Mouse (Mus musculus): ENCODE measurements at regions not wholly inside any gene's neighbourhood (a gene's known extent, or its start where the extent isn't known, plus 50 kb on each side); places are given as distances from the start of the nearest gene placed in this dataset.

- no peak for DNase-seq
Observed at GRCm38 (mm10) chr6:16551945-16552673, 346.1 kb downstream of the Tfec start.

- no peak for DNase-seq
Observed at GRCm38 (mm10) chr6:16551131-16551530, 347.1 kb downstream of the Tfec start.

DNA sequence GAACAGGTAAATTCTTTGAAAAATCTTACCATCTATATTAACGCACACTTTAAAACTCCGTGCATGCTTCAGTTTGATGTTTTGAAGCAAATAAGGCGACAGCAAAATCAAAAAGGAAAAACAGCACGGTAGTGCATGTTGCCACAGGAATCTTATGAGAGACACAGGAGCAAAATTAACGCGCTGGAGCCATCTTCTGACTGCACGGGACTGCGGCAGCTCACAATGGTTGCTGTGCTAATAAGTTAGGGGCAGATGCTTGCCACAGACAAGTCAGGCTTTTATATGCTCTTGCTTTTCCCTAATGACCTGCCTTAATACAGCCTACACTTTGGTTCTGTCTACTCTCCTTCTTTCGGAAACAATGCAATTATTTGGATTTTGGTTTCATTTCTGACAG lies 347.8 kb downstream of the Tfec start:
- no peak for DNase-seq

- no peak for DNase-seq
Observed at GRCm38 (mm10) chr6:16514054-16514453, 384.2 kb downstream of the Tfec start.

DNA sequence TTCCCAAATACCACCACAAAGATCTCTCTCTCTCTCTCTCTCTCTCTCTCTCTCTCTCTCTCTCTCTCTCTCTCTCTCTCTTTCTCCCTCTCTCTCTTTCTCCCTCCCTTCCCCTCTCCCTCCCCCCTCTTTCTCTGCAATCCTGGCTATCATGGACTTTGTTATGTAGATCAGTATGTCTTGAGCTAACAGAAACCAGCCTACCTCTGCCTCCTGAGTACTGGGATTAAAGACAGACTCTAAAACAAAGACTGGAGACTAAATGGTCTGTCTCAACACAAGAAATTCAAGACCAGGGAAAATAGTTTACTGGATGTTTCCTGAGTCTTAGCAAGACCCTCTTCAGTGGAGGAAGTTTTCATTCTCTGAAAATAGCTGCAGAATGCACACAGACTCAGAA lies 384.7 kb downstream of the Tfec start:
- no peak for DNase-seq

DNA sequence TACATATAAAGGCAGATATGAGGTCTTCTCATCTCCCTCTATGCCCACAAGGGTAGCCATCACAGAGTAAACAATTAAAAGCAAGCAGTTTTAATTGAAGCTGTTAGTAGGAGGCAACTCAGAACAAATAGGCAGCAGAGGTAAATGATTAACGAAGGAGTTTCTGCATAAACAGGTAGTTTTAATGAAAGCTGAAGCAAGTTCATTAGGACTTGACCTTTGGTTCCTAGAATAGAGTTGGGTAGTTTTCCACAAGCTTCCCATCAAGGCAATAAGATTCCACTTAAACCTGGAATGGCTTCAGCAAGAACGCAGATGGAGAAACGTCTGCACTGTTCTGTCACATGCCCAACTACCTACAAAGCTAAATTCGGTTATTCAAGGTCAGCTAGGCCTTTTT lies 394.4 kb downstream of the Tfec start:
- no peak for DNase-seq

- DNase-seq: peak; percentile 54
Observed at GRCm38 (mm10) chr6:16487015-16487630, 411.1 kb downstream of the Tfec start.

- DNase-seq: no peak
Observed at GRCm38 (mm10) chr6:16483295-16483694, 414.9 kb downstream of the Tfec start.

GRCm38 (mm10) chr6:16468693-16469375 lies 429.4 kb downstream of the Tfec start:
- no peak for DNase-seq

DNA sequence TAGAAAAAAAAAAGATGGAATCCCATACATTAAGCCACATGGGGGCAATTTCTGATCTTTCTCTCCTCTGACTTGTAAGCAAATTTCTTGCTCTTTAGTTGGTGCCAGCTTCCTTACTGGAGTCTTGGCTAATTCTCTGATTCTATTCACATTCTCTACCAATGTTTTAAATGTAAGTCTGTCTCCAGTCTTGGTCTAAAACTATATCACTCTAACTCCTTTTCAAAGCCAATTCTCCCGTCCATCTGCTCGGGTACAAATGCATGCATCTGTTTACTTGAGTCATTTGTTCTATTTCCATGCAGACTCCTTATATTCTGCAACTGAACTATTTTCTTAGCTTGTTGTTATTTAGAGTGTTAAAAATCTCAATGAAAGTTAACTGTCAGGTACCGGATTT lies 440.0 kb downstream of the Tfec start:
- no peak for DNase-seq
